Mouse (Mus musculus) bone marrow macrophage, adult 2 months (primary cell): ENCODE data around the gene Nr5a2.

Source experiments
- CTCF ChIP-seq: IDR thresholded peaks from 2 replicates; pipeline ENCODE4 v1.5.1; 2012; ENCODE audit warnings: low read depth, mild to moderate bottlenecking, low read length, moderate library complexity
- POLR2A ChIP-seq: IDR thresholded peaks from 2 replicates; pipeline ENCODE4 v1.6.1; 2012; ENCODE audit warnings: mild to moderate bottlenecking, low read depth, low read length, borderline replicate concordance

DNA sequence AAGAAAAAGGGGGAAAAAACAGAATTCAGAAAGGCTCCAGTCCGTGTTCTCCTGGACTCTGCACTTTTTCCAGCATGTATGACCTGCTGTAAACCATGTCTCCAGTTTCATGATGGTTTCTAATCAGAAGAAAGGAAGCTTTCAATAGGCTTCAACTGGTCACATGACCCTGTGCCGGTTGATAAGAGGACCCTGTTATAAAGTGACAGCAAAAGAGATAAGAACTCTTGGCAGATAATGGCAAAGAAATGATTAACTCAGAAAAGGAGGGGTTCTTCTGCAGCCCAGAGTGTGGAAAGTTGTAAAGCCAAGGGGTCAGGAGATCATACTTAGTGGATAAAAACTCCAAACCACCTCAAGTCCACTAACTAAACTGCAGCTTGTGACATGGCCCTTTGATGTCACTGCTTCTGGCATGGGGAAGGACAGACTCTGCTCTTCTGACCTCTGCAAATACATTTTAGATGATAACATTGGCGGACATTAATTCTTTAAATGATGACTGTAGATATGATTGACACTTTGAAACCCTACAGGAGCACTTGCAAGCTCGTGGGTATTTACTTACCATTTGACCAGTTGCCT is at the start of gene Nr5a2:
- TF ChIP-seq POLR2A (no peak), CTCF (no peak)
